Mouse (Mus musculus) CH12.LX (cell line): ENCODE measurements around the gene Uvssa.

Source experiments
- CHD1 ChIP-seq: IDR thresholded peaks from 2 replicates; pipeline ENCODE4 v1.6.1; 2012; ENCODE audit warnings: low read depth, low read length, improper control_type of control experiment, inconsistent platforms
- CTCF ChIP-seq, 2 experiments: IDR thresholded peaks in 1 of 2; conservative IDR thresholded peaks in 1 of 2; 2 replicates each; pipeline ENCODE4 v1.5.1; 2011 to 2012; ENCODE audit warnings: low read depth in 2 of 2, low read length in 2 of 2, improper control_type of control experiment in 1 of 2, inconsistent platforms in 1 of 2, mild to moderate bottlenecking in 1 of 2, moderate library complexity in 1 of 2
- ELF1 ChIP-seq: IDR thresholded peaks from 2 replicates; pipeline ENCODE4 v1.6.1; 2014; ENCODE audit warnings: low read depth, mild to moderate bottlenecking, inconsistent platforms, low read length, improper control_type of control experiment
- EP300 ChIP-seq: IDR thresholded peaks from 2 replicates; pipeline ENCODE4 v1.6.1; 2011; ENCODE audit warnings: low read length, improper control_type of control experiment
- GABPA ChIP-seq: IDR thresholded peaks from 2 replicates; pipeline ENCODE4 v1.6.1; 2012; ENCODE audit warnings: low read depth, low read length, improper control_type of control experiment, inconsistent platforms; ENCODE audit not compliant: insufficient replicate concordance
- POLR2A ChIP-seq: IDR thresholded peaks from 2 replicates; pipeline ENCODE4 v1.6.1; 2011; ENCODE audit warnings: low read depth, mild to moderate bottlenecking, improper control_type of control experiment, low read length
- RAD21 ChIP-seq: IDR thresholded peaks from 2 replicates; pipeline ENCODE4 v1.6.1; 2011; ENCODE audit warnings: low read depth, mild to moderate bottlenecking, low read length, improper control_type of control experiment, moderate library complexity

GRCm38 (mm10) chr5:33438214-33438613, 59.9 kb downstream of the Uvssa start:
- TF ChIP-seq EP300 = no peak
- no peak for TF ChIP-seq CTCF (conservative IDR thresholded peaks at IDR 0.05 in 1 of 2, IDR thresholded peaks at IDR 0.05 in 1 of 2; ENCODE audit: low read depth in 2 of 2, low read length in 2 of 2)
- no peak for TF ChIP-seq RAD21
- no peak for TF ChIP-seq GABPA
- TF ChIP-seq ELF1 = no peak
- TF ChIP-seq POLR2A = no peak
- no peak for TF ChIP-seq CHD1
